Mouse (Mus musculus): Measurements from ENCODE around the gene Armc12.

Armc12 gene

GRCm38 (mm10) chr17:28588591-28588990 lies 58.0 kb downstream of the Armc12 start:
- no peak for DNase-seq (ENCODE audit: low spot score in 2 of 2)

All from left cerebral cortex, adult 9 months (tissue).